ENCODE assay signal across 18 mouse cellular contexts in genomic region chr2:163280636-163281322, GRCm38 (mm10).
"Had no signal": no experiment of that assay in that cellular context is flagged by ENCODE, and none has a peak within 500 bp of the region (broad histone marks: within the 10 kb centered on the region; RNA-seq: fewer than 3 reads in every experiment).

No protein-coding gene starts in this region.

- H3K4me2 ChIP-seq: limb, embryonic 13.5 days; liver, embryonic 15.5 days; lung, embryonic 15.5 days; midbrain, embryonic 11.5 days; midbrain, embryonic 15.5 days; neural tube, embryonic 12.5 days had no signal

- H3K36me3 ChIP-seq: limb, embryonic 13.5 days; liver, embryonic 15.5 days; lung, embryonic 15.5 days; midbrain, embryonic 15.5 days; neural tube, embryonic 12.5 days had no signal

- H3K9me3 ChIP-seq: limb, embryonic 13.5 days; liver, embryonic 15.5 days; lung, embryonic 15.5 days; midbrain, embryonic 15.5 days; neural tube, embryonic 12.5 days had no signal

- H3K9ac ChIP-seq: limb, embryonic 13.5 days; liver, embryonic 15.5 days; lung, embryonic 15.5 days; midbrain, embryonic 15.5 days; neural tube, embryonic 12.5 days had no signal

- ATAC-seq: midbrain, embryonic 15.5 days had no signal

- H3K4me3 ChIP-seq: layer of hippocampus, adult 2 months; limb, embryonic 13.5 days; liver, embryonic 15.5 days; lung, embryonic 15.5 days; megakaryocyte, embryonic 14.5 days; midbrain, embryonic 15.5 days; neural tube, embryonic 12.5 days had no signal

- DNase-seq: kidney, adult 11 months; kidney, adult 9 months; kidney, postnatal 36 days; lung, postnatal 14 days; retina, postnatal 1 day; right cerebral cortex, postnatal 4 days; thymus, adult 2 months; thymus, postnatal 36 days had no signal

- H3K27me3 ChIP-seq: midbrain, embryonic 15.5 days had no signal

- H3K27ac ChIP-seq: kidney, postnatal 0 days; layer of hippocampus, adult 2 months; limb, embryonic 13.5 days; liver, embryonic 15.5 days; lung, embryonic 15.5 days; macrophage; midbrain, embryonic 15.5 days; neural tube, embryonic 12.5 days had no signal
